Mouse (Mus musculus): ENCODE results near the gene Agxt2.
A peak's percentile ranks its signal among the peaks of the same experiment; 100 is the strongest.

The Agxt2 gene

GRCm38 (mm10) chr15:10358039-10358948 is at the start of gene Agxt2:
TSS of gene Agxt2 (plus strand) at chr15:10358532.
- DNase-seq = no peak

- DNase-seq = no peak
Observed at GRCm38 (mm10) chr15:10311826-10312225, 46.5 kb upstream of the Agxt2 start.

GRCm38 (mm10) chr15:10313522-10314455 is 44.5 kb upstream of the Agxt2 start:
- peak; percentile 1 for DNase-seq

- DNase-seq = no peak
Observed at GRCm38 (mm10) chr15:10325080-10325479, 33.3 kb upstream of the Agxt2 start, which contains the start of gene Gm21973. TSS of gene Gm21973 (plus strand) at chr15:10325380.

- no peak for DNase-seq
Observed at GRCm38 (mm10) chr15:10330626-10331025, 27.7 kb upstream of the Agxt2 start.

GRCm38 (mm10) chr15:10332566-10332965 is 25.8 kb upstream of the Agxt2 start:
- no peak for DNase-seq

- DNase-seq = no peak
Observed at GRCm38 (mm10) chr15:10338606-10339005, 19.7 kb upstream of the Agxt2 start.

GRCm38 (mm10) chr15:10347044-10347443 is 11.3 kb upstream of the Agxt2 start:
- no peak for DNase-seq

GRCm38 (mm10) chr15:10366331-10366730 is 8.0 kb downstream of the Agxt2 start:
- no peak for DNase-seq

GRCm38 (mm10) chr15:10375404-10375803 is 17.1 kb downstream of the Agxt2 start:
- DNase-seq = no peak

GRCm38 (mm10) chr15:10378338-10378959 is 20.1 kb downstream of the Agxt2 start:
- DNase-seq = no peak

- DNase-seq = no peak
Observed at GRCm38 (mm10) chr15:10379757-10380458, 21.6 kb downstream of the Agxt2 start.

- no peak for DNase-seq
Observed at GRCm38 (mm10) chr15:10387263-10387662, 28.9 kb downstream of the Agxt2 start.

- DNase-seq = no peak
Observed at GRCm38 (mm10) chr15:10399795-10400194, 41.5 kb downstream of the Agxt2 start.

GRCm38 (mm10) chr15:10400415-10400814 is 42.1 kb downstream of the Agxt2 start:
- no peak for DNase-seq

- no peak for DNase-seq
Observed at GRCm38 (mm10) chr15:10409842-10410241, 51.5 kb downstream of the Agxt2 start.

GRCm38 (mm10) chr15:10410881-10411280 is 52.5 kb downstream of the Agxt2 start:
- no peak for DNase-seq

- no peak for DNase-seq
Observed at GRCm38 (mm10) chr15:10413656-10414055, 55.3 kb downstream of the Agxt2 start.

GRCm38 (mm10) chr15:10421138-10421784 is 62.9 kb downstream of the Agxt2 start:
- no peak for DNase-seq

- no peak for DNase-seq
Observed at GRCm38 (mm10) chr15:10421785-10422144, 63.4 kb downstream of the Agxt2 start.

GRCm38 (mm10) chr15:10426124-10426523 is 67.8 kb downstream of the Agxt2 start:
- no peak for DNase-seq
